Mouse (Mus musculus) natural killer cell, adult 2 months (primary cell): ENCODE results near the gene Chn2.
A peak's percentile ranks its signal among the peaks of the same experiment; 100 is the strongest.

Source experiments
- DNase-seq, 2 experiments: peaks; one replicate each; pipeline ENCODE4 v3.0.0; 2022; ENCODE audit warnings: low spot score in 2 of 2

Gene Chn2

DNA sequence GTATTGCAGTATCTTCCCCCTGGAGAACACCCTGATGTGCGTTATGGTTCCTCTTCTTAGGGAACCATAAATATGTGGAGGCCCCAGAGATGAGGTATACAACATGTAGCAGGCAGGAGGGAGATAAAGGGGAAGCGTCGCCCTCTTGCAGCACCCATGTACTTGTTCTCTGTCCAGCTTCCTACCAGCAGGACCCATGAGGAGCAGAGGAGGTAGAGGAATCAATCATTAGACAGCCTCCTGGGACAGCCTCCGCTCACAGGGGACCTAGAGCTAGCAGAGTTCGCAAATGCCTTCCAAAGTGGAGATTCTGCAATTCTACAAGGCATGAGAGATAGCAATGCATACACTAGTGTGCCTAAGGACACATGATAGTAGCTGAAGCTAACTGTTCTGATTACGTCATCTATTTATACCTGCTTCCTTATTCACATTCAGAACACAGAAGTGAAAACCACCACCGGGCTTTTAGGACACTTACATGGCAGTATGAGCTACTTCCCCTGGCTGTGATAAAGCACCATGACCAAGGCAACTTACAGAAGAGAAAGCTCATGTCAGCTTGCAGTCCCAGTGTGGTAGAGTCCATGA, 77.7 kb downstream of the Chn2 start:
- DNase-seq = peak; percentile 16 to 62

GRCm38 (mm10) chr6:54118395-54118794, 79.0 kb downstream of the Chn2 start:
- DNase-seq = no peak

DNA sequence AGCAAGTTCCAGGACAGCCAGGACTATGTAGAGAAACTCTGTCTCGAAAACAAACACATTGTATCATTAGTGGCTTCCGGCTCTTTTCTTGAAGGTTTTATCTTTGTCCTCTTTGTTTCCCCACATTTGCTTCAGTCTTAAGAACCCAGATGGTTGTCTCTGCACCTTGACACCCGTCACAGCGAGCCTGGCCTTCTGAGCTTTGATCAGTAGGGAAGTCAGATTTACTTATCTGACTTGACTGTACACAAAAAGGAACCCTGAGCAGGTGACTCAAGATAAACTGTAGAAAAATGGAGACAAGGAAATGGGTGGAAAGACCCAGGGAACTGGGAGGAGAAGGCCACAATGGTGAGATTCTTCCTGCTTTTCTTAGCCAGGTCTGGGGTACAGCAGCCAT, 79.5 kb downstream of the Chn2 start:
- no peak for DNase-seq

DNA sequence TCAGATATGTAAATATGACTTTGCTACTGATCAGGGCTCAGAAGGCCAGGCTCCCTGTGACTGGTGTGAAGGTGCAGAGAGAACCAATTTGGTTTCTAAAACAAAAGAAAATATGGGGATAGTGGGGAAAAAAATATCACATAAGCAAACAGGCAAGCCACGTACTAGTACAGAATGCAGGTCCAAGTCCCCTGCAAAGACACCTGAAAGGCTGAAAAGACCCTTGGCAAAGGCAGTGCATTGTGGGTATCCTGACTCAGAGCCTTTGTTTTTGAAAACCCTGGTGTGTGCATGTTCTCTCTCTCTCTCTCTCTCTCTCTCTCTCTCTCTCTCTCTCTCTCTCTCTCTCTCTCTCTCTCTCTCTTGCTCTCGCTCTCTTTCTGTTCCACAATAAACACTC, 80.1 kb downstream of the Chn2 start:
- no peak for DNase-seq

GRCm38 (mm10) chr6:54119885-54120666, 80.7 kb downstream of the Chn2 start:
- peak in 1 of 2 experiments; percentile 28 for DNase-seq

- DNase-seq = no peak
Measured at GRCm38 (mm10) chr6:54120889-54121288, 81.5 kb downstream of the Chn2 start.

DNA sequence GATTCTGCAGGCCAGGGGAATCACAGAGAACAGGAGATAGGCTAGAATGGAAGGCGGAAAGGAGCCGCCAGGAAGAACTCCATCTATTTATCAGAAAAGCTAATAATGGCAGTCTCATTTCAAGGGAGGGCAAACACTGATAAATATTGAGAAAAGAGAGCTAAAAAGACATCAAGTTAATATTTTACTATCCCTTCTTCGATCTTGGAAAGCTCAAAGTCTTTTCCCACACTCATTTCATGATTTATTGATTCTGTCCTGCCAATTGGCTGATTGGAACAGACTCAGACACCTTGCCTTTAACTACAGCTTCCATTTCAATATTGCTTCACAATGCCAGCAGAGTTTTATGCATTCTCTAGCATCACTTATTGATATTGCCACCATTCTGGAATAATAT, 85.2 kb downstream of the Chn2 start:
- DNase-seq = no peak

DNA sequence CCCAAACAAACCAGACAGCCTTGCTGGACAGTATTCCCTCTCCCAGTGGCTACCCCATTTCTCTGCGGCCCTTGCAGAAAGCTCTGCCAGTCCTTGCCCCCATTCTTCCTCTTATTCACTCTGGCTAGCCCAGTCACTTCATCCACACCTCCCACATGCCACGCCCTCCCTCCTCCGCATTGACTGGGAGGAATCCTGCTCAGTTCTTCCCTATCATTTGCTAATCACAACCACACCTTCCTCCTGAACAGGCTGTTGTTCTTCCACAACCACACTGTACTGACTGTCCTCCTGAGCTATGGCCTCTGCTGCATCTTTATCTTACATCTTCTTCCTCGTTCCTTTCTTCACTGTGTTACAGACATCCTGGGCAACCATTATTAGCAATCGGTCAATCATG, 86.2 kb downstream of the Chn2 start:
- DNase-seq = no peak

DNA sequence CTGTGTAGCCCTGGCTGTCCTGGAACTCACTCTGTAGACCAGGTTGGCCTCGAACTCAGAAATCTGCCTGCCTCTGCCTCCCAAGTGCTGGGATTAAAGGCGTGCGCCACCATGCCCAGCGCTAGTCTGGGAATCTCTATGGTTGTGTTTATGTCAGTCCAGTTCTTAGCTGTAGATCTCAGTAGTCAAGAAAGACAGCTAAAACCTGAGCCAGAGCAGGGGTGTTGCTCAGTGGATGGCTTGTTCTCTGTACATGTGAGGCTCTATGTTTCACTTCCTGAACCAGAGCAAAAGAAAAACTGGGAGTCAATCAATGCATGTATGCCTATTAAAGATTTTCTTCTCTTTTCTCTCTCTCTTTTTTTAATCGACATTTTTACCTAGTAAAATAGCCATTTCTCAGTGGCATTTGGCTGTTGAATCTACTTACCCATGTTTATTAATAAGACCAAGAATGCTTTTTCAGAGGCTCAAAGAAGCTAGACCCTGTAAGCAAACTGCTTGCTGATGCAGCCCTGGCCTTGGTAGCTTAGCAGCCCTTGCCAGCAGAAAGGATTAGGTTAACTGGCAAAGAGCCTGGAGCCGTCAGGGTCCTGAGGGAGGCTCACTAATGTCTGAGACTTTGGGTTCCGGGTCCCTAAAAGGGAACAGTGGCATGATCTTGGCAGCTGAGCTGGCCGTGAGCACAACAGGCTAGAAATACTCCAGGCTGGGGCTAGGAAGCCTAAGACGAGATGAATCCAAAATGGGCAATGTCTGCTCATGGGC, 87.1 kb downstream of the Chn2 start:
- no peak for DNase-seq

DNA sequence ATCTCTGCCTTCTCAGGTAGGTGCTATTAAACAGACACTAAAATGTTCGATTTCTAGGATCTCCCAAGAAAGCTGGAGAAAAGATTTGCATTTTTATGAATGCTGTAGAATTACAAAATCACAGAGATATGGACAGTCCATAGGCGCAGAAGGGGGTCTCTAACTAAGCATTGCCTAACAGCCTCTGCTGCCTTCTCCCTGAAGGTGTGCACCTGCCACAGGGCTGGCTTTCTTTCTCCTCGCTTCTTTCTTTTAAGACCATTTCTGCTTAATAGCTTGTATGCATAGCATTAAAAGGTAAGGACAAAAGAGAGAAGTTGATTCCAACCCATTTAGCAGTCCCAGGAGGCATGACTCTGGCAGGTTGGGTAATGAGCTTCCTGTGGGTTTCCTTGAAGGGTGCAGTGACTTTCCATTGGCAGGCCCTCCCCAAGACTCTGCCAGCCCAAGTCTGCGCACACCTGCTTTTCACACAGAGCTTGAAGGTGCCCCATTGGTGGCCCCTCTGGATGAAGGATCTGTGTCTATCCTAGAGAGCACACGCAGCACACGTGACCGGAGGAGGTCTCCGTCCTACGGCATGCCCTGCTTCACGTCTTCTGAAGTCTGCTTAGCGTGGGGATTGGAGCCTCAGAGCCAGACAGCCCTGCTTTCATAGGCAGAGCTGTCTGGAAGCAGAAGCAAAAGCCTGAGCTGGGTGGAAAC, 87.8 kb downstream of the Chn2 start:
- DNase-seq = peak in 1 of 2 experiments; percentile 11

DNA sequence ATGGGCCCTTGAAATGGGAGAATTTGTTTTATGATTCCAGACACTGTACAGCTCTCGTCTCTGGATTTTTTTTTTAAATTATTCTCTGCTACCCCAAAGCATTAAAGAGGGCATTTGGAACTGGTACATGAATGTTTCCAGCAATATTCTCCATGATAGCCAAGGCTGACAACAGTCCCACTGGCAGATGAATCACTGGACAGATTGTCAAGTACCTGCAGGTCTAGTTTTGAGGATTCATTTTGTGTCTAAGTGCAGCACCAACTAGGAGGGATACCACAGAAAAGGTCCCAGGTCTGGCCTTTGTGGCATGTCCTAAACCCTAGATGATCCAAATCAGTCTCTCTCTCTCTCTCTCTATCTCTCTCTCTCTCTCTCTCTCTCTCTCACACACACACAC, 89.3 kb downstream of the Chn2 start:
- no peak for DNase-seq

DNA sequence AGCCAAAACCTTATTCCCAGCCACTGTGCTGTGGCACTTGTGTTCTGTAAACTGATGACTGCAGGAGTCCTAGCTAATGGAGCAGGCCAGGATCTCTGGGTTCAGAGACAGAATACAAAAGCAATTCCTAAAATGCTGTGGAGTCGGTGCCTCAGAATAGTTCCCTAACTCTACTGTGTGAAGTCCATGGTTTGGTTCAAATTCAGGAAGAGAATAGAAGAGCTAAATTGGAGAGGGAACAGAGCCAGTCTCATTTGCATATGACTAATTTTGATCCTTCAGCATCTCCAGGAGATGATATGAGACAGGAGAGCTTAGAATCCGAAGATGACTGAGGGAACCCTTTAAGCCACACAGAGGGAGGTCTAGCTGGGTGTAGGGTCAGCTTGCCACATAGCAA, 90.2 kb downstream of the Chn2 start:
- DNase-seq = no peak

DNA sequence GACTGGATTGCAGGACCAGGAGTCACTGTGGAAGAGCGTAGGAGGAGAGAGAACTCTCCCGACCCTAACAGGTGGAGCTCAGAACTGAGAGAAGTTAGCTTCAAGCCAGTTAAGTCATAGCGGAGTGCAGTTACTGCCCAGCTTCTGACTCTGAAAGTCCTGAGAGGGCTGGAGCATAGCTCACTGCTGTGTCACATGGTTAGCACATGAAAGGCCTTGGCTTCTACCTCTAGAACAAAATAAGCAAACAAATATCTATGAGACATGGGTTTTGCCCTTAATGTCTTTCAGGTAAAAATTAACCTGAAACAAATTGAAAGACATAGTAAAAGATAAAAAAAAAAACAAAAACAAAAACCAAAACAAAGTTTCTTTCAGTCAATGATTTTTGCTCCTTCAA, 91.5 kb downstream of the Chn2 start:
- DNase-seq = no peak

- DNase-seq = no peak
Measured at GRCm38 (mm10) chr6:54132576-54132975, 93.2 kb downstream of the Chn2 start.

- no peak for DNase-seq
Measured at GRCm38 (mm10) chr6:54133231-54133630, 93.9 kb downstream of the Chn2 start.

DNA sequence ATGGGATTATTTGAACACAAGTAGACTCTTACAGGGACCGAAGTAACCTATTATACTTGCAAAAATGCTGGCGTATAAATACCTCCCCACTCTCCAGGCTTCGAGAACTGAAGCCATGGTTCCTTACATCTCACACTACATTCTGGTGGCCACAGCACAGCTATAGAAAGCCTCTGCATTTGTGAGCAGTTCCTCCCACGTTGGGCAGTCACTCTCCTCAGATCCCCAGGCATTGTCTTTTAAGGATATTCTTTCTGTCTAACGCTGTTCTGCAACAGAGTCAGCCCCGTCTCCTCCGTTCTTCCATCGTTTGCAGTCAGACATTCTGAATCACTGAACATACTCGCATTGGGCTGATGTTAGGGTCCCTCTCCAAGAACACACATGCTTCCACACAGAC, 98.8 kb downstream of the Chn2 start:
- no peak for DNase-seq

GRCm38 (mm10) chr6:54140488-54140887, 101.1 kb downstream of the Chn2 start:
- DNase-seq = no peak

DNA sequence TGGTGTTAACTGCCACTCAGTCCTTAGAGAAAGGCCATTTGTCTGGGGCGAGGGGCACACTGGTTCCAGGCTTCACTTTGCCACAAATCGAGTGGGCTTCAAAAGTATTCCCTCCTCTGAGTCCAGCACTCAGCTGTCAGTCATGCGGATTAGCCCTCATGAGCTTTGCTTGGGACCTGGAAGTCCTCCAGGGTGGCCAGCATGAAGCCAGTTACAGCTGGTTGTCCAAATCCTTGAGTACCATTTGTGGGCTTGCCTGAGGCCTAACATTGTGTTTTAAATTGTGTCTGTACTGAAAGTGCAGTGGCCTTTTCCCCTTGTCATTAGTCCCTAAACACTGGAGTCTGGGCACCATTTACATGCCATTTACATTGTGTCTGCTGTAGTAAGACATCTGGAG, 101.8 kb downstream of the Chn2 start:
- no peak for DNase-seq

- no peak for DNase-seq
Measured at GRCm38 (mm10) chr6:54142848-54143651, 103.7 kb downstream of the Chn2 start.

GRCm38 (mm10) chr6:54143652-54143960, 104.3 kb downstream of the Chn2 start:
- DNase-seq = no peak

- no peak for DNase-seq
Measured at GRCm38 (mm10) chr6:54148844-54149526, 109.6 kb downstream of the Chn2 start.
